Mouse (Mus musculus) embryonic facial prominence, embryonic 13.5 days (tissue): ENCODE data around the gene a. TPM values are rescaled to one million over a fixed set of nuclear protein-coding genes. Genes with fewer than 3 reads are reported as not detected.

Source experiments
- ATAC-seq: fragments of 200-750 bp; cut with Nextera tagmentation; 2 replicates; pipeline ENCODE4 v1.8.0; 2017; ENCODE audit warnings: low read depth; ENCODE audit not compliant: insufficient number of reproducible peaks, insufficient read depth, low FRiP score, low TSS enrichment
- H3K27ac ChIP-seq: fragments of 300-500 bp; sonication (generic); 2 replicates; pipeline ENCODE4 v1.5.1; 2015; ENCODE audit warnings: moderate library complexity, mild to moderate bottlenecking, inconsistent platforms
- H3K27me3 ChIP-seq: fragments of 300-500 bp; sonication (generic); 2 replicates; pipeline ENCODE4 v1.6.1; 2015; ENCODE audit warnings: mild to moderate bottlenecking, inconsistent platforms
- H3K36me3 ChIP-seq: fragments of 300-500 bp; sonication (generic); 2 replicates; pipeline ENCODE4 v1.6.1; 2015; ENCODE audit warnings: mild to moderate bottlenecking, inconsistent platforms
- H3K4me1 ChIP-seq: fragments of 300-500 bp; sonication (generic); 2 replicates; pipeline ENCODE4 v1.6.1; 2015; ENCODE audit warnings: inconsistent platforms
- H3K4me2 ChIP-seq: fragments of 300-500 bp; sonication (generic); 2 replicates; pipeline ENCODE4 v1.6.1; 2015; ENCODE audit warnings: moderate library complexity, mild to moderate bottlenecking, inconsistent platforms
- H3K4me3 ChIP-seq: fragments of 300-500 bp; sonication (generic); 2 replicates; pipeline ENCODE4 v1.5.1; 2015; ENCODE audit warnings: mild to moderate bottlenecking, inconsistent platforms
- H3K9ac ChIP-seq: fragments of 300-500 bp; sonication (generic); 2 replicates; pipeline ENCODE4 v1.6.1; 2015; ENCODE audit warnings: mild to moderate bottlenecking, inconsistent platforms
- H3K9me3 ChIP-seq: fragments of 300-500 bp; sonication (generic); 2 replicates; pipeline ENCODE4 v1.6.1; 2016; ENCODE audit warnings: inconsistent platforms
- WGBS: fragments of 180-500 bp; shearing (Covaris S2); methylation state at CpG from one replicate; pipeline ENCODE4 v1.1.7; 2015; ENCODE audit warnings: mixed read lengths; 5-methylcytosine and 5-hydroxymethylcytosine counted together
- polyA plus RNA-seq: library from polyadenylated mRNA; unstranded; fragments of >200 nt; fragmentation: Nextera tagmentation; extraction: Ambion mirVana; gene quantifications from 2 replicates; pipeline ENCODE4 v1.2.1, GENCODE M21; 2015

a gene
- polyA plus RNA-seq, 1 experiment from 2014 or later: 23.5 TPM

GRCm38 (mm10) chr2:154936106-154936505 is 144.9 kb downstream of the a start:
- H3K9me3 ChIP-seq: no peaks in the 10 kb centered on the region
- no peak overlapping the region for H3K4me3 ChIP-seq
- no peaks in the 10 kb centered on the region for H3K27me3 ChIP-seq
- H3K4me2 ChIP-seq: no peak overlapping the region
- no peaks in the 10 kb centered on the region for H3K36me3 ChIP-seq
- no peak overlapping the region for H3K9ac ChIP-seq
- WGBS: 57% methylated on average over 6 of the region's 6 CpGs
- no peak for ATAC-seq
- H3K27ac ChIP-seq: peak overlapping the region; percentile 45; the same call in 1 of the 2 replicates
- peaks cover 19% of the 10 kb centered on the region for H3K4me1 ChIP-seq

- WGBS: 68% methylated on average over 11 of the region's 11 CpGs
- no peak overlapping the region for H3K9ac ChIP-seq
- no peak overlapping the region for H3K27ac ChIP-seq
- H3K9me3 ChIP-seq: no peaks in the 10 kb centered on the region
- H3K4me2 ChIP-seq: no peak overlapping the region
- no peak overlapping the region for H3K4me3 ChIP-seq
- H3K4me1 ChIP-seq: peaks cover 21% of the 10 kb centered on the region
- ATAC-seq: no peak
- H3K36me3 ChIP-seq: no peaks in the 10 kb centered on the region
- no peaks in the 10 kb centered on the region for H3K27me3 ChIP-seq
Observed at GRCm38 (mm10) chr2:154936536-154937155, 145.4 kb downstream of the a start.

GRCm38 (mm10) chr2:154937547-154938390 is 146.6 kb downstream of the a start:
- no peak overlapping the region for H3K4me3 ChIP-seq
- H3K4me1 ChIP-seq: peaks cover 26% of the 10 kb centered on the region
- WGBS: 87% methylated on average over 8 of the region's 8 CpGs
- no peak for ATAC-seq
- no peak overlapping the region for H3K27ac ChIP-seq
- no peaks in the 10 kb centered on the region for H3K36me3 ChIP-seq
- H3K4me2 ChIP-seq: no peak overlapping the region
- no peaks in the 10 kb centered on the region for H3K27me3 ChIP-seq
- H3K9me3 ChIP-seq: no peaks in the 10 kb centered on the region
- H3K9ac ChIP-seq: no peak overlapping the region

GRCm38 (mm10) chr2:154941952-154942351 is 150.8 kb downstream of the a start:
- 45% methylated on average over 10 of the region's 10 CpGs for WGBS
- H3K9ac ChIP-seq: 0 out of 2 replicates have a peak overlapping the region, but pooled peaks have one; percentile 33

GRCm38 (mm10) chr2:154942546-154942945 is 151.3 kb downstream of the a start:
- Histone ChIP-seq H3K36me3 (no peaks in the 10 kb centered on the region), H3K4me1 (peaks cover 18% of the 10 kb centered on the region), H3K9ac (0 out of 2 replicates have a peak overlapping the region, but pooled peaks have one; percentile 33), H3K27me3 (no peaks in the 10 kb centered on the region), H3K4me3 (no peak overlapping the region), H3K9me3 (no peaks in the 10 kb centered on the region), H3K27ac (peak overlapping the region; percentile 29; the same call in 1 of the 2 replicates), H3K4me2 (peak overlapping the region; percentile 45)
- ATAC-seq: no peak
- 26% methylated on average over 11 of the region's 11 CpGs for WGBS

More at GRCm38 (mm10) chr2:154941952-154942351, 150.8 kb downstream of the a start:
- ATAC-seq: no peak
- Histone ChIP-seq H3K27me3 (no peaks in the 10 kb centered on the region), H3K27ac (peak overlapping the region; percentile 29; the same call in 1 of the 2 replicates), H3K4me1 (peaks cover 18% of the 10 kb centered on the region), H3K4me2 (no peak overlapping the region), H3K4me3 (no peak overlapping the region), H3K36me3 (no peaks in the 10 kb centered on the region), H3K9me3 (no peaks in the 10 kb centered on the region)

GRCm38 (mm10) chr2:154943101-154943500 is 151.9 kb downstream of the a start:
- no peak for ATAC-seq
- no peak overlapping the region for H3K9ac ChIP-seq
- H3K27ac ChIP-seq: peak overlapping the region; percentile 29; the same call in 1 of the 2 replicates
- WGBS: 6% methylated on average over 11 of the region's 11 CpGs
- peak overlapping the region; percentile 24 for H3K4me3 ChIP-seq
- H3K4me1 ChIP-seq: peaks cover 18% of the 10 kb centered on the region
- H3K36me3 ChIP-seq: no peaks in the 10 kb centered on the region
- peak overlapping the region; percentile 45 for H3K4me2 ChIP-seq
- no peaks in the 10 kb centered on the region for H3K9me3 ChIP-seq
- no peaks in the 10 kb centered on the region for H3K27me3 ChIP-seq

GRCm38 (mm10) chr2:154946921-154947320 is 155.7 kb downstream of the a start:
- no peak overlapping the region for H3K9ac ChIP-seq
- 88% methylated on average over 3 of the region's 3 CpGs for WGBS
- H3K4me1 ChIP-seq: peaks cover 22% of the 10 kb centered on the region
- no peak for ATAC-seq
- no peak overlapping the region for H3K27ac ChIP-seq
- no peaks in the 10 kb centered on the region for H3K27me3 ChIP-seq
- H3K4me3 ChIP-seq: no peak overlapping the region
- H3K9me3 ChIP-seq: no peaks in the 10 kb centered on the region
- no peaks in the 10 kb centered on the region for H3K36me3 ChIP-seq
- H3K4me2 ChIP-seq: no peak overlapping the region

- ATAC-seq: no peak
- H3K36me3 ChIP-seq: no peaks in the 10 kb centered on the region
- no peak overlapping the region for H3K9ac ChIP-seq
- no peaks in the 10 kb centered on the region for H3K27me3 ChIP-seq
- no peak overlapping the region for H3K4me3 ChIP-seq
- H3K9me3 ChIP-seq: no peaks in the 10 kb centered on the region
- no peak overlapping the region for H3K27ac ChIP-seq
- H3K4me2 ChIP-seq: no peak overlapping the region
- WGBS: 50% methylated on average over 7 of the region's 7 CpGs
- peaks cover 14% of the 10 kb centered on the region; the same call in 1 of the 2 replicates for H3K4me1 ChIP-seq
Observed at GRCm38 (mm10) chr2:154949352-154949751, 158.2 kb downstream of the a start.

- Histone ChIP-seq H3K4me1 (peaks cover 14% of the 10 kb centered on the region; the same call in 1 of the 2 replicates), H3K27me3 (no peaks in the 10 kb centered on the region), H3K36me3 (no peaks in the 10 kb centered on the region), H3K9me3 (no peaks in the 10 kb centered on the region), H3K27ac (0 out of 2 replicates have a peak overlapping the region, but pooled peaks have one; percentile 48), H3K4me2 (no peak overlapping the region), H3K9ac (no peak overlapping the region), H3K4me3 (no peak overlapping the region)
- no peak for ATAC-seq
- WGBS: 74% methylated on average over 9 of the region's 9 CpGs
Observed at GRCm38 (mm10) chr2:154949877-154950276, 158.7 kb downstream of the a start.

- peak overlapping the region; percentile 48; the same call in 1 of the 2 replicates for H3K27ac ChIP-seq
- no peaks in the 10 kb centered on the region for H3K9me3 ChIP-seq
- no peaks in the 10 kb centered on the region for H3K27me3 ChIP-seq
- WGBS: 45% methylated on average over 5 of the region's 5 CpGs
- H3K4me3 ChIP-seq: no peak overlapping the region
- no peak for ATAC-seq
- no peak overlapping the region for H3K9ac ChIP-seq
- no peaks in the 10 kb centered on the region for H3K36me3 ChIP-seq
- peak overlapping the region; percentile 18; the same call in 1 of the 2 replicates for H3K4me2 ChIP-seq
- H3K4me1 ChIP-seq: peaks cover 14% of the 10 kb centered on the region; the same call in 1 of the 2 replicates
Observed at GRCm38 (mm10) chr2:154950601-154951000, 159.4 kb downstream of the a start.

GRCm38 (mm10) chr2:154959486-154959885 is 168.3 kb downstream of the a start:
- Histone ChIP-seq H3K4me2 (0 out of 2 replicates have a peak overlapping the region, but pooled peaks have one; percentile 0), H3K9me3 (no peaks in the 10 kb centered on the region), H3K4me3 (no peak overlapping the region), H3K9ac (no peak overlapping the region), H3K36me3 (no peaks in the 10 kb centered on the region), H3K27ac (peak overlapping the region; percentile 60), H3K4me1 (peaks cover 35% of the 10 kb centered on the region), H3K27me3 (no peaks in the 10 kb centered on the region; the same call in 1 of the 2 replicates)
- ATAC-seq: no peak
- 40% methylated on average over 5 of the region's 5 CpGs for WGBS
